Mouse (Mus musculus) testis, adult 2 months (tissue): ENCODE data around the gene H2-DMa. TPM values are rescaled to one million over a fixed set of nuclear protein-coding genes. Genes with fewer than 3 reads are reported as not detected.
A peak's percentile ranks its signal among the peaks of the same experiment; 100 is the strongest.

Experiments used
- H3K27ac ChIP-seq: fragments of 200-500 bp; 2 replicates; pipeline ENCODE4 v1.5.1; 2012; ENCODE audit warnings: low read depth, low read length; ENCODE audit not compliant: control insufficient read depth, insufficient read depth
- H3K27me3 ChIP-seq: fragments of 200-500 bp; 2 replicates; pipeline ENCODE4 v1.6.1; 2012; ENCODE audit warnings: mild to moderate bottlenecking, low read length, moderate library complexity; ENCODE audit not compliant: control insufficient read depth, insufficient read depth
- H3K36me3 ChIP-seq: fragments of 200-500 bp; 2 replicates; pipeline ENCODE4 v1.6.1; 2012; ENCODE audit warnings: mild to moderate bottlenecking, low read length; ENCODE audit not compliant: control insufficient read depth, insufficient read depth
- H3K4me1 ChIP-seq: fragments of 200-500 bp; 2 replicates; pipeline ENCODE4 v1.6.1; 2012; ENCODE audit warnings: low read length; ENCODE audit not compliant: control insufficient read depth, insufficient read depth
- H3K4me3 ChIP-seq: fragments of 200-500 bp; 2 replicates; pipeline ENCODE4 v1.5.1; 2012; ENCODE audit warnings: low read depth, mild to moderate bottlenecking, low read length, moderate library complexity, mixed read lengths; ENCODE audit not compliant: control insufficient read depth
- CTCF ChIP-seq: fragments of 200-500 bp; IDR thresholded peaks from 2 replicates; pipeline ENCODE4 v1.5.1; 2012; ENCODE audit warnings: low read depth, mild to moderate bottlenecking, inconsistent platforms, low read length, moderate library complexity; ENCODE audit not compliant: control insufficient read depth, insufficient read depth, insufficient replicate concordance
- POLR2A ChIP-seq: fragments of 200-500 bp; IDR thresholded peaks from 2 replicates; pipeline ENCODE4 v1.6.1; 2012; ENCODE audit warnings: low read depth, mild to moderate bottlenecking, inconsistent platforms, low read length, moderate library complexity; ENCODE audit not compliant: control insufficient read depth
- polyA plus RNA-seq: library from polyadenylated mRNA; depleted of rRNA; stranded (reverse); fragments of >200 nt; gene quantifications from 2 replicates; pipeline ENCODE4 v1.2.3, GENCODE M21; 2012

The H2-DMa gene
- polyA plus RNA-seq, 1 experiment, result 33.8 TPM

DNA sequence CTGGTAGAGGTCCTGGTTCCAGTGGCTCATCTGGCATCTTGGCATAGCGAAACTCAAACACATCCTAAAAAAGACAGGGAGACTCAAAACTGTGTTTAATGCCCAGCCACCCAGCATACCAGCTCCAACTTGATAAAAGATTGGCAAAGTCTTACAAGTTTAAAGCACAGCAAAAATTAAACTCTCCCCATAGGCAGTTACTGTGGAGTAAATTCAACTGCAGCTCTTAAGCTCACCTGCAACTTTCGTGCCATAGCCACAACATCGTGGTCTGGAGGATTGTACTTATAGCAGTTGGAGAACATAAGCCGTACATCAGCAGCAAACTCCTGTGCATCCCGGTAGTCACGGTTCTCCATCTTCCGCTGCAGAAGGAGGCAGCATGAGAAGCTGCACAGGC, 5.2 kb upstream of the H2-DMa start:
- Histone ChIP-seq H3K4me3 (no peak overlapping the region), H3K27ac (no peak overlapping the region), H3K27me3 (no peaks in the 10 kb centered on the region), H3K36me3 (peaks cover 18% of the 10 kb centered on the region), H3K4me1 (peaks cover 2% of the 10 kb centered on the region)
- no peak for TF ChIP-seq POLR2A
- TF ChIP-seq CTCF, result no peak

GRCm38 (mm10) chr17:34116736-34117370, 2.5 kb upstream of the H2-DMa start:
- Histone ChIP-seq H3K36me3 (peaks cover 18% of the 10 kb centered on the region), H3K4me3 (peak overlapping the region; percentile 77), H3K27ac (no peak overlapping the region), H3K4me1 (peaks cover 9% of the 10 kb centered on the region), H3K27me3 (no peaks in the 10 kb centered on the region)
- no peak for TF ChIP-seq POLR2A

DNA sequence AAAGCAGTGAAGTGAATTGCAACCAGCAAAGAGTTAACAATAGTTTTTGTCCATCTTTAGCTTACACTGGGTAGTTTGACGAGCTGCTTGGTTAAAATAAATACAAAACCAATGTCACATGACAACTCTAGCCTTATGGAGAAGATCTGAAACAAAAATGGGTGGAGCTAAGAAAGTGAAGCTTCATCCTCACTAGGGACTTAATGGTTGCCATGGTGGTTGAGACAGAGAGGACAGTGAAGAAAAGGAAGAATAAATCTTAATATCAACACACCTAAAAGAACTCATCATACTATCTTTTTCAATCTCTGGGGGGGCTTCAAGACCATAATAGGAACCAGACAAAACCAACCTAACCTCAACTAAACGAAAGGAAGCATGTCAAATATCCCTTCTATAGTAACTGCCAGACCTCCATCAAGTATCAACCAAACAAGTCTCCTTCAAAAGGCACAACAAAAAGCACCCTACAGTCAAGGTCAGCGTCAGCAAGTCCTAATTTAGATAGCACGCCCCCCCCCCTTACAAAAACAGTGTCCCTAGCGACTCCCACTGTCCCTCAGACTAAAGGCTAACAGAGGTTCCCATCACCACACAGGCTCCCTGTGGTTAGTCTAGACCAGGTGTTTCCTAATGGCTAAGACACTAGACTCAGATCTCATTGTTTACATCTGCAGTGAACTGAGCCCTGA, 1.8 kb upstream of the H2-DMa start:
- no peaks in the 10 kb centered on the region for H3K27me3 ChIP-seq
- TF ChIP-seq POLR2A, result no peak
- no peak for TF ChIP-seq CTCF
- H3K36me3 ChIP-seq, result peaks cover 18% of the 10 kb centered on the region
- peak overlapping the region; percentile 96 for H3K4me3 ChIP-seq
- H3K4me1 ChIP-seq, result peaks cover 11% of the 10 kb centered on the region
- peak overlapping the region; percentile 95 for H3K27ac ChIP-seq

DNA sequence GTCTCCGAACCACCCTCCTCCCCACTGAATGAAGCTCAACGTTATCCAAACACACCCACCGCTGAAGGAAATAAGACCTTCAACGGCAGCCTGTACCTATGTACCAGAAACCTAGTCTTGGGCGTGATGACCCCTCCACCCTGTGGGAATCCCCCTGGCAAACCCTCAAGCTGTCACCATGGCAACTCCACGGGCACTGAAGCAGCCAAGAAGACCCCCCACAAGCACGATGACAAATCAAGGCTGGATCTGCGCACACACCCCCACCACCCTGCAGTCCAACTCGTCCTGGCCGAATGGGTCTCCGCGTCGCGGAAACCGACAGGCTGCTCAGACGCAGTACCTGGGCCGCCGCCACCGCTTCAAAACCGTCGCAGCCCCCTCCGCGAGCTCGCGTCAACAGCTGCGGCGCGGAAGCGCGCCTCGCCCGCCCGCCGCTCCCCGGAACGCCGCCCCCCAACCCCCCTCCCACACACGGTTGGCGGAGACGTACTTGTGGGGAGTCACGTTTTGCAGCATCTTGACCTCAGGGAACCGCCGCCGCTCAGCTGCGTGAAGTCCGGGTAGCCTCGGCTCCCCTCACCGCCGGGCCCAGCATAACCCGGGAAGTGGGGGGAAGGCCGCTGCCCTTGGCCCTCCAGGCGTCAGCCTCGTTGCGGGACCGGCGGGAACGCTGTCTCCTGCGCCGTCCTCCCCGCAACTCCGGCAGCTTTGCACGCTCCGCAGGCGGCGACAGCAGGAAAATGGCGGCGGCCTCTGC, 1.0 kb upstream of the H2-DMa start:
- no peaks in the 10 kb centered on the region for H3K27me3 ChIP-seq
- H3K36me3 ChIP-seq, result peaks cover 18% of the 10 kb centered on the region
- H3K4me3 ChIP-seq, result peak overlapping the region; percentile 96
- peak overlapping the region; percentile 95 for H3K27ac ChIP-seq
- TF ChIP-seq POLR2A, result peak; percentile 35; the same call in 1 of the 2 replicates
- TF ChIP-seq CTCF, result peak; percentile 9; the same call in 1 of the 2 replicates
- peaks cover 11% of the 10 kb centered on the region for H3K4me1 ChIP-seq

GRCm38 (mm10) chr17:34118873-34119248, 480 bp upstream of the H2-DMa start:
- Histone ChIP-seq H3K4me1 (peaks cover 14% of the 10 kb centered on the region), H3K36me3 (peaks cover 14% of the 10 kb centered on the region), H3K4me3 (peak overlapping the region; percentile 96), H3K27ac (peak overlapping the region; percentile 95), H3K27me3 (no peaks in the 10 kb centered on the region)
- no peak for TF ChIP-seq POLR2A

DNA sequence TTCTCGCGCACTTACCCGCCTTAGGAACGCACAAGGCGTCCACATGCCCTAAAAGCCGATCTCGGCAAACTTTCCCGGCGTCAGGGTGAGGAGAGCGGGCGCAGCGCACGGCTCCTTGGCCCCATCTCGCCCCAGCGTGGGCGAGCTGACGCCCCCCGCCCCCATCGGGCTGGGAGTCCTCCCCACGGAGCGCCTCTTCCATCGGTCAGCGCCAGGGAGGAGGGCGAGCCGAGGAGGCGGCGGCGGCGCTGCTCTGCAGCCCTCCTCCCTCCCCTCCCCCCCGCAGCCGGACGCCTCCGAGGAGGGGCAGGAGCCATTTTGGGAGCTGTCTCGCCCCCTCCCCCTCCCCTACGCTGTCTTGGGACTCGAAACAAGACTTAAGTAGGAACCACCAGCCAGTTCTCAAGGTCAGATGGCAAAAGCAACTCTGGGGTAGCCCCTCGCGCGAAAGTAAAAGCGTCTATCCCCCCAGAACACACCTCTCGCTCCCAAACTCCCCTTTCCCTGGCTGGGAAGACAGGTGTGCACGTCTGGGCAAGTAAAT, 911 bp downstream of the H2-DMa start:
- H3K27me3 ChIP-seq, result no peaks in the 10 kb centered on the region

GRCm38 (mm10) chr17:34120814-34121171, 1.5 kb downstream of the H2-DMa start:
- TF ChIP-seq CTCF (no peak), POLR2A (no peak)
- Histone ChIP-seq H3K4me1 (peaks cover 14% of the 10 kb centered on the region), H3K36me3 (peaks cover 8% of the 10 kb centered on the region), H3K27ac (peak overlapping the region; percentile 98), H3K27me3 (no peaks in the 10 kb centered on the region), H3K4me3 (peak overlapping the region; percentile 96)

More for the DNA sequence above, 911 bp downstream of the H2-DMa start:
- Histone ChIP-seq H3K27ac (peak overlapping the region; percentile 98), H3K36me3 (peaks cover 12% of the 10 kb centered on the region), H3K4me1 (peaks cover 14% of the 10 kb centered on the region), H3K4me3 (peak overlapping the region; percentile 96)
- peak; percentile 48 for TF ChIP-seq POLR2A
- no peak for TF ChIP-seq CTCF
